Mouse (Mus musculus) neural tube, embryonic 13.5 days (tissue): Measurements from ENCODE around the gene Lrsam1. TPM values are rescaled to one million over a fixed set of nuclear protein-coding genes. Genes with fewer than 3 reads are reported as not detected.
A peak's percentile ranks its signal among the peaks of the same experiment; 100 is the strongest.

ENCODE experiments used
- ATAC-seq: fragments of 200-750 bp; cut with Nextera tagmentation; 2 replicates; pipeline ENCODE4 v1.8.0; 2017; ENCODE audit warnings: low read depth, mild to moderate bottlenecking, moderate TSS enrichment, moderate library complexity
- H3K27ac ChIP-seq: fragments of 300-500 bp; sonication (generic); replicated peaks from 2 replicates; pipeline ENCODE4 v1.5.1; 2015; ENCODE audit warnings: moderate library complexity, mild to moderate bottlenecking, inconsistent platforms
- H3K27me3 ChIP-seq: fragments of 300-500 bp; sonication (generic); 2 replicates; pipeline ENCODE4 v1.6.1; 2015; ENCODE audit warnings: mild to moderate bottlenecking, inconsistent platforms
- H3K36me3 ChIP-seq: fragments of 300-500 bp; sonication (generic); 2 replicates; pipeline ENCODE4 v1.6.1; 2015; ENCODE audit warnings: mild to moderate bottlenecking, inconsistent platforms
- H3K4me1 ChIP-seq: fragments of 300-500 bp; sonication (generic); replicated peaks from 2 replicates; pipeline ENCODE4 v1.6.1; 2015; ENCODE audit warnings: inconsistent platforms
- H3K4me2 ChIP-seq: fragments of 300-500 bp; sonication (generic); 2 replicates; pipeline ENCODE4 v1.6.1; 2015; ENCODE audit warnings: inconsistent platforms, mild to moderate bottlenecking, moderate library complexity
- H3K4me3 ChIP-seq: fragments of 300-500 bp; sonication (generic); 2 replicates; pipeline ENCODE4 v1.5.1; 2015; ENCODE audit warnings: mild to moderate bottlenecking, inconsistent platforms
- H3K9ac ChIP-seq: fragments of 300-500 bp; sonication (generic); 2 replicates; pipeline ENCODE4 v1.6.1; 2015; ENCODE audit warnings: moderate library complexity, mild to moderate bottlenecking, inconsistent platforms
- H3K9me3 ChIP-seq: fragments of 300-500 bp; sonication (generic); 2 replicates; pipeline ENCODE4 v1.6.1; 2016; ENCODE audit warnings: inconsistent platforms
- WGBS: fragments of 180-500 bp; shearing (Covaris S2); methylation state at CpG from one replicate; pipeline ENCODE4 v1.1.7; 2015; 5-methylcytosine and 5-hydroxymethylcytosine counted together
- polyA plus RNA-seq: library from polyadenylated mRNA; unstranded; fragments of >200 nt; fragmentation: Nextera tagmentation; extraction: Ambion mirVana; gene quantifications from 2 replicates; pipeline ENCODE4 v1.2.1, GENCODE M21; 2015

Gene Lrsam1
- polyA plus RNA-seq, 1 experiment from 2014 or later = 27.3 TPM

GRCm38 (mm10) chr2:32939418-32939817 is 22.0 kb downstream of the Lrsam1 start:
- Histone ChIP-seq H3K27me3 (no peaks in the 10 kb centered on the region), H3K9ac (no peak overlapping the region), H3K9me3 (no peaks in the 10 kb centered on the region), H3K4me1 (no peaks in the 10 kb centered on the region), H3K4me3 (no peak overlapping the region), H3K27ac (no peak overlapping the region), H3K36me3 (peaks cover 91% of the 10 kb centered on the region), H3K4me2 (no peak overlapping the region)
- WGBS = 61% methylated on average over 5 of the region's 5 CpGs
- ATAC-seq = no peak

DNA sequence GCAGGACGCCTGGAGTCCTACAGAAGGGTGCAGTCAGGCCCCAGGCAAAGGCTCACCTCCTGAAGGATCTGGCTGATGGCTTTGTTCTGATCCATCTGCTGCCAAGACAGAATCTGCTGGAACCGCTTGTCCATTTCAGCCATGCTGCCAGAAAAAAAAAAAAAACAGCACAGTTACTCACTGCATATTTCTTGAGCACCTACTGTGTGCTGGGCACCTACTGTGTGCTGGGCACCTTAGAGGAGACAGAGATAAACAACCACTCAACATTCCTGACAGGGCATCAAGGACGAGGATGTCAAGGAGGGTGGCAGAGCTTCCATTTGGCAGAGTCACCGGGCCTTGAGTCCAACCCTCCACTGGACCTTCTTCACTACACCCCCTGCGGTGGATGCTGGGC is 22.7 kb downstream of the Lrsam1 start:
- no peak overlapping the region for H3K9ac ChIP-seq
- no peak overlapping the region for H3K4me3 ChIP-seq
- H3K4me2 ChIP-seq = no peak overlapping the region
- no peak for ATAC-seq
- peaks cover 91% of the 10 kb centered on the region for H3K36me3 ChIP-seq
- no peak overlapping the region for H3K27ac ChIP-seq
- H3K9me3 ChIP-seq = no peaks in the 10 kb centered on the region
- H3K27me3 ChIP-seq = no peaks in the 10 kb centered on the region
- WGBS = 88% methylated on average over 5 of the region's 5 CpGs
- no peaks in the 10 kb centered on the region for H3K4me1 ChIP-seq

DNA sequence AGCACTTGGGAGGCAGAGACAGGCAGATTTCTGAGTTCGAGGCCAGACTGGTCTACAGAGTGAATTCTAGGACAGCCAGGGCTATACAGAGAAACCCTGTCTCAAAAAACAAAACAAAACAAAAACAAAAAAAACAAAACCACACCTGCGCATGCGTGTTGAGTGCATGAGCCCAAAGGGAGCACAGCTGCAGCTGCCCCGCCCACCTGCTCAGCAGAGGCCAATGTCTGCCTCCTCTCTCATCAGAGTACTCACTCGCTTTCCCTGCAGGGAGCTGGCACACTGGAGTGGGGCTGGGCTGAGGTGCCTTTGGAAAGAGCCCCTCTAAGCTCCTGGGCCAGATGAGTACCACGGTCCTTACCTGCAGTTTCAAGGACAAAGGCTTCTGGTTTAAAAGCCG is 29.7 kb downstream of the Lrsam1 start:
- H3K9me3 ChIP-seq = no peaks in the 10 kb centered on the region
- no peak overlapping the region for H3K27ac ChIP-seq
- no peak overlapping the region for H3K4me2 ChIP-seq
- ATAC-seq = no peak
- peaks cover 68% of the 10 kb centered on the region for H3K36me3 ChIP-seq
- H3K4me3 ChIP-seq = no peak overlapping the region
- WGBS = 79% methylated on average over 7 of the region's 7 CpGs
- no peaks in the 10 kb centered on the region for H3K4me1 ChIP-seq
- no peak overlapping the region for H3K9ac ChIP-seq
- H3K27me3 ChIP-seq = no peaks in the 10 kb centered on the region

- peaks cover 70% of the 10 kb centered on the region for H3K36me3 ChIP-seq
- ATAC-seq = no peak
- H3K27ac ChIP-seq = no peak overlapping the region
- WGBS = 87% methylated on average over 19 of the region's 19 CpGs
- no peaks in the 10 kb centered on the region for H3K9me3 ChIP-seq
- H3K4me2 ChIP-seq = no peak overlapping the region
- no peak overlapping the region for H3K4me3 ChIP-seq
- H3K4me1 ChIP-seq = no peaks in the 10 kb centered on the region
- no peaks in the 10 kb centered on the region for H3K27me3 ChIP-seq
- no peak overlapping the region for H3K9ac ChIP-seq
Observed at GRCm38 (mm10) chr2:32928947-32929829, 32.2 kb downstream of the Lrsam1 start.

GRCm38 (mm10) chr2:32928235-32928946 is 33.0 kb downstream of the Lrsam1 start:
- Histone ChIP-seq H3K9me3 (no peaks in the 10 kb centered on the region), H3K4me1 (no peaks in the 10 kb centered on the region), H3K4me2 (no peak overlapping the region), H3K27ac (no peak overlapping the region), H3K9ac (no peak overlapping the region), H3K36me3 (peaks cover 70% of the 10 kb centered on the region), H3K4me3 (no peak overlapping the region), H3K27me3 (no peaks in the 10 kb centered on the region)
- 35% methylated on average over 10 of the region's 10 CpGs for WGBS
- peak; percentile 47 for ATAC-seq

GRCm38 (mm10) chr2:32927624-32928234 is 33.7 kb downstream of the Lrsam1 start:
- H3K27me3 ChIP-seq = no peaks in the 10 kb centered on the region
- 84% methylated on average over 15 of the region's 15 CpGs for WGBS
- no peak overlapping the region for H3K4me2 ChIP-seq
- H3K4me3 ChIP-seq = no peak overlapping the region
- H3K9ac ChIP-seq = no peak overlapping the region
- ATAC-seq = peak; percentile 12; the same call in 1 of the 2 replicates
- no peaks in the 10 kb centered on the region for H3K9me3 ChIP-seq
- H3K36me3 ChIP-seq = peaks cover 70% of the 10 kb centered on the region
- H3K4me1 ChIP-seq = no peaks in the 10 kb centered on the region
- H3K27ac ChIP-seq = no peak overlapping the region

- H3K36me3 ChIP-seq = peaks cover 73% of the 10 kb centered on the region
- no peak overlapping the region for H3K27ac ChIP-seq
- H3K4me3 ChIP-seq = no peak overlapping the region
- no peaks in the 10 kb centered on the region for H3K27me3 ChIP-seq
- H3K9me3 ChIP-seq = no peaks in the 10 kb centered on the region
- no peak for ATAC-seq
- H3K4me2 ChIP-seq = no peak overlapping the region
- H3K4me1 ChIP-seq = no peaks in the 10 kb centered on the region
- H3K9ac ChIP-seq = no peak overlapping the region
- 91% methylated on average over 12 of the region's 12 CpGs for WGBS
Observed at GRCm38 (mm10) chr2:32926330-32927075, 34.9 kb downstream of the Lrsam1 start.

DNA sequence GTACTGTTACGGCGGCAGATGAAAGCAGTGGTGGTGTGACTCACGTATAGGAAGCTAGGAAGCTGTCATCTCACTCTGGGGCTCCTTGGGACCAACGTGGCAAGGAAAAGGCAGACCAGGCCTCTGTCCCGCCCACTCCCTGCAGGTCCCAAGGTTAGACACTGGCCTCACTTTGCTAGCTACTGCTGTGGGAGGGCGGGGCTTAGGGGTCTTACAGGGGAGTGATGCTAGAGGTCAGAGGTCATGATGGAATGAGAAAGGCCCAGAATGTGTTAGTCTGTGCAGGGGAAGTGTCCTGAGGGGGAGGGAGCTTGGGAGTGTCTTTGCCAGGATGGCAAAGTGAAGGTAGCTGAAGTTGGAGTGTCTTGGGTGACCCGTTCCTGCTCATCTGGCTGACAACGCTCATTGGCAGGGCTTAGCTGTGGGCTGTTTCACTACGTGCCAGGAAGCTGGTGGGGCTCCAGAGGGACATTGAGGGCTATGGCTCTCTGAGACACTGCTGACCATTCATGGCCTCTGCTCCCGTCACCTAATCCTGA is 37.0 kb downstream of the Lrsam1 start:
- H3K27me3 ChIP-seq = no peaks in the 10 kb centered on the region
- 77% methylated on average over 10 of the region's 10 CpGs for WGBS
- no peaks in the 10 kb centered on the region for H3K4me1 ChIP-seq
- no peaks in the 10 kb centered on the region for H3K9me3 ChIP-seq
- no peak overlapping the region for H3K4me2 ChIP-seq
- H3K4me3 ChIP-seq = no peak overlapping the region
- no peak for ATAC-seq
- H3K36me3 ChIP-seq = peaks cover 86% of the 10 kb centered on the region
- no peak overlapping the region for H3K27ac ChIP-seq
- no peak overlapping the region for H3K9ac ChIP-seq

DNA sequence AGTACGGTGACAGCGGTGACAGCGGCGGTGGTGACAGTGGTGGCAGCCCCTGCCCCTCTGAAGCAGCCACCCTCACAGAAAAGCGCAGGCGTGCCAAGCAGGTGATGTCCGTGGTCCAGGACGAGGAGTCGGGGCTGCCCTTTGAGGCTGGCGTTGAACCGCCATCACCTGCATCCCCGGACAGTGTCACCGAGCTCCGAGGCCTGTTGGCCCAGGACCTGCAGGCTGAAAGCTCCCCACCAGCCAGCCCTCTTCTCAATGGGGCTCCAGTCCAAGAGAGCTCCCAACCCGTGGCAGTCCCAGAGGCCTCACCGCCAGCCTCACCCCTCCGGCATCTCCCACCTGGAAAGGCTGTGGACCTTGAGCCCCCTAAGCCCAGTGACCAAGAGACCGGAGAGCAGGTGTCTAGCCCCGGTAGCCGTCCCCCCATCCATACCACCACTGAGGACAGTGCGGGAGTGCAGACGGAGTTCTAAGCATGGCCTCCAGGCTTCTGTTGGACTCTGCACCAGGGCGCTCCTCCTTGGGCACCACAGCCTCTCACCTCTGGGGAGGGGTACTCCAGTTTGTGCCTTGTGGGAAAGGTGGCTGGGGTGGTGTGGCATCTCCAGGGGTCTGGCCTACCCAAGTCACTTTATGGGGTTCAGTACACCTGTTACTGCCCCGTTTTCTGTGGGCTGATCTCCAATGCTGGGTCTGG is 37.7 kb downstream of the Lrsam1 start:
- Histone ChIP-seq H3K9me3 (no peaks in the 10 kb centered on the region), H3K27ac (no peak overlapping the region), H3K4me2 (no peak overlapping the region), H3K9ac (no peak overlapping the region), H3K36me3 (peaks cover 86% of the 10 kb centered on the region), H3K4me1 (no peaks in the 10 kb centered on the region), H3K27me3 (no peaks in the 10 kb centered on the region), H3K4me3 (no peak overlapping the region)
- ATAC-seq = no peak
- 93% methylated on average over 24 of the region's 24 CpGs for WGBS

DNA sequence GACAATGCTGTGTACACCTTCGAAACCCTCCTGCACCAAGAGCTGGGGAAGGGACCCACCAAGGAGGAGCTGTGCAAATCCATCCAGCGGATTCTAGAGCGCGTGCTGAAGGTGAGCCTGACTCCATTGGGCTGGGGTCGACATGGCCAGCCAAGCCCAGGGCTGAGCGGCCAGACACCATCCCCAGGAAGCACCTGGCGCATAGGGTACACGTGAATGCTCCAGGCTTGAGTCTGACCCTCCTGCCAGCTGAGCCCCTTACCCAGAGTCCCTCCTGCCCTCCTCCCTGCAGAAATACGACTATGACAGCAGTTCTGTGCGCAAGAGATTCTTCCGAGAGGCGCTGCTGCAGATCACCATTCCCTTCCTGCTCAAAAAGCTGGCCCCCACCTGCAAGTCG is 38.9 kb downstream of the Lrsam1 start:
- Histone ChIP-seq H3K4me1 (no peaks in the 10 kb centered on the region), H3K4me2 (no peak overlapping the region), H3K9ac (no peak overlapping the region), H3K4me3 (no peak overlapping the region), H3K9me3 (no peaks in the 10 kb centered on the region), H3K36me3 (peaks cover 95% of the 10 kb centered on the region), H3K27me3 (no peaks in the 10 kb centered on the region), H3K27ac (no peak overlapping the region)
- 90% methylated on average over 13 of the region's 13 CpGs for WGBS
- no peak for ATAC-seq

- H3K27me3 ChIP-seq = no peaks in the 10 kb centered on the region
- H3K27ac ChIP-seq = no peak overlapping the region
- no peak overlapping the region for H3K9ac ChIP-seq
- no peaks in the 10 kb centered on the region for H3K9me3 ChIP-seq
- WGBS = 92% methylated on average over 15 of the region's 15 CpGs
- H3K36me3 ChIP-seq = peaks cover 96% of the 10 kb centered on the region
- no peak overlapping the region for H3K4me3 ChIP-seq
- H3K4me1 ChIP-seq = no peaks in the 10 kb centered on the region
- no peak overlapping the region for H3K4me2 ChIP-seq
- ATAC-seq = no peak
Observed at GRCm38 (mm10) chr2:32921801-32922380, 39.5 kb downstream of the Lrsam1 start.
